Mouse (Mus musculus): ENCODE results near the gene Ly6g6e.

- no peak for TF ChIP-seq CTCF (IDR thresholded peaks at IDR 0.05; ENCODE audit: low read depth)
- peak; percentile 74 for TF ChIP-seq EP300 (IDR thresholded peaks at IDR 0.05; ENCODE audit: low read depth)
Measured at GRCm38 (mm10) chr17:35090166-35090932, 13.6 kb downstream of the Ly6g6e start.

All from liver, embryonic 14.5 days (tissue).